Mouse (Mus musculus) layer of hippocampus, adult 18-20 months (tissue): ENCODE measurements around the gene Vmn1r193. TPM values are rescaled to one million over a fixed set of nuclear protein-coding genes. Genes with fewer than 3 reads are reported as not detected.
"Not testable (repeated sequence)": the region's sequence is repeated elsewhere in the genome, so short reads cannot be mapped to it uniquely, and the experiment has no call there.

Experiments
- DNase-seq, 2 experiments: peaks; one replicate each; pipeline ENCODE4 v3.0.0; 2022; ENCODE audit warnings: low spot score in 2 of 2
- long read RNA-seq: library from polyadenylated mRNA; stranded (forward); transcript quantifications from one replicate; pipeline ENCODE4 v2.0.0, GENCODE M21; 2021
- microRNA-seq, 2 experiments: library from miRNA; unstranded; fragments of <30 nt; microRNA quantifications; one replicate each; pipeline ENCODE4 v1.2.0; 2021
- total RNA-seq, 2 experiments: library from RNA; stranded (reverse); gene quantifications; 2 replicates each; pipeline ENCODE4 v1.2.3; 2021

The Vmn1r193 gene
- not detected for total RNA-seq
- long read RNA-seq: 0 reads

GRCm38 (mm10) chr13:22223060-22223459 lies at the start of gene Vmn1r193:
Vmn1r193 (minus strand) TSS chr13:22223160.
- DNase-seq: not testable (repeated sequence)

GRCm38 (mm10) chr13:22271721-22272120 lies 48.8 kb upstream of the Vmn1r193 start:
- DNase-seq: no peak

GRCm38 (mm10) chr13:22270222-22270621 lies 47.3 kb upstream of the Vmn1r193 start, which contains the start of gene Vmn1r195:
Vmn1r195 (plus strand) TSS chr13:22270522.
- not testable (repeated sequence) for DNase-seq

GRCm38 (mm10) chr13:22243915-22244314 lies 21.0 kb upstream of the Vmn1r193 start, which contains the start of gene Vmn1r194:
Vmn1r194 (plus strand) TSS chr13:22244215.
- no peak for DNase-seq

- DNase-seq: not testable (repeated sequence)
Measured at GRCm38 (mm10) chr13:22192756-22193155, 30.2 kb downstream of the Vmn1r193 start.

GRCm38 (mm10) chr13:22191041-22191440 lies 31.9 kb downstream of the Vmn1r193 start, which contains the start of gene Vmn1r192:
Vmn1r192 (minus strand) TSS chr13:22191141.
- DNase-seq: no peak

GRCm38 (mm10) chr13:22190385-22190784 lies 32.6 kb downstream of the Vmn1r193 start:
- DNase-seq: no peak

- DNase-seq: no peak
Measured at GRCm38 (mm10) chr13:22189313-22189712, 33.6 kb downstream of the Vmn1r193 start.

- no peak for DNase-seq
Measured at GRCm38 (mm10) chr13:22183869-22184268, 39.1 kb downstream of the Vmn1r193 start, which contains the start of gene Vmn1r191. Vmn1r191 (minus strand) TSS chr13:22183969.

- DNase-seq: no peak
Measured at GRCm38 (mm10) chr13:22168416-22168815, 54.5 kb downstream of the Vmn1r193 start.

Small RNA genes within 50 kb of the gene (microRNA-seq; reads per million reads assigned to microRNA genes)
- gene Gm23282 (0 reads per million in 2 experiments), gene Gm25084 (0 reads per million in 2 experiments)

Other genes with a start within 250 kb of the Vmn1r193 start
- under 1 TPM in 1 of 2 experiments, not detected in 1; 0.12 TPM for gene Pom121l2, start 242.0 kb downstream of the Vmn1r193 start, total RNA-seq
- gene Prss16, start 213.4 kb downstream of the Vmn1r193 start, total RNA-seq: 1 to 10 TPM in 1 of 2 experiments, under 1 TPM in 1; 0.58 to 1.3 TPM
- gene Hist1h2ah, start 187.6 kb downstream of the Vmn1r193 start, total RNA-seq: 10 to 100 TPM in 1 of 2 experiments, 1 to 10 TPM in 1; 4.9 to 45.9 TPM
- gene Hist1h2bk, start 187.3 kb downstream of the Vmn1r193 start, total RNA-seq: 10 to 100 TPM; 11.4 to 16.1 TPM
- 10 to 100 TPM; 65.4 to 84.2 TPM for gene Hist1h4i, start 181.8 kb downstream of the Vmn1r193 start, total RNA-seq
- 10 to 100 TPM in 1 of 2 experiments, 1 to 10 TPM in 1; 7.8 to 10.3 TPM for gene Hist1h2ag, start 180.2 kb downstream of the Vmn1r193 start, total RNA-seq
- 10 to 100 TPM in 1 of 2 experiments, 1 to 10 TPM in 1; 8.3 to 13.2 TPM for gene Hist1h2bj, start 179.9 kb downstream of the Vmn1r193 start, total RNA-seq
- not detected for gene Vmn1r188, start 138.7 kb downstream of the Vmn1r193 start, total RNA-seq
- gene Vmn1r189, start 117.3 kb downstream of the Vmn1r193 start, total RNA-seq: not detected
- gene Vmn1r191, start 39.2 kb downstream of the Vmn1r193 start, total RNA-seq: not detected
- gene Vmn1r192, start 32.0 kb downstream of the Vmn1r193 start, total RNA-seq: not detected
- not detected for gene Vmn1r194, start 21.1 kb upstream of the Vmn1r193 start, total RNA-seq
- gene Vmn1r195, start 47.4 kb upstream of the Vmn1r193 start, total RNA-seq: not detected
- not detected for gene Vmn1r196, start 66.8 kb upstream of the Vmn1r193 start, total RNA-seq
- gene Vmn1r197, start 101.4 kb upstream of the Vmn1r193 start, total RNA-seq: not detected
- gene Vmn1r198, start 127.2 kb upstream of the Vmn1r193 start, total RNA-seq: not detected
- gene Vmn1r199, start 156.7 kb upstream of the Vmn1r193 start, total RNA-seq: not detected
- gene Vmn1r200, start 167.2 kb upstream of the Vmn1r193 start, total RNA-seq: not detected
- gene Vmn1r201, start 248.8 kb upstream of the Vmn1r193 start, total RNA-seq: not detected